Mouse (Mus musculus) midbrain, embryonic 11.5 days (tissue): Measurements from ENCODE around the gene Tead3. TPM values are rescaled to one million over a fixed set of nuclear protein-coding genes. Genes with fewer than 3 reads are reported as not detected.

Source experiments
- ATAC-seq: fragments of 200-750 bp; cut with Nextera tagmentation; 2 replicates; pipeline ENCODE4 v1.8.0; 2017; ENCODE audit warnings: moderate TSS enrichment, moderate library complexity; ENCODE audit not compliant: low FRiP score
- DNase-seq: peaks from one replicate; pipeline ENCODE4 v3.0.0; 2015; ENCODE audit warnings: low spot score; ENCODE audit errors: missing footprints
- H3K27ac ChIP-seq: fragments of 300-500 bp; sonication (generic); 2 replicates; pipeline ENCODE4 v1.5.1; 2014; ENCODE audit warnings: low read depth, low read length
- H3K27me3 ChIP-seq: fragments of 300-500 bp; sonication (generic); 2 replicates; pipeline ENCODE4 v1.6.1; 2014; ENCODE audit warnings: mild to moderate bottlenecking, low read length, moderate library complexity, mixed read lengths; ENCODE audit not compliant: control insufficient read depth, insufficient read depth
- H3K36me3 ChIP-seq: fragments of 300-500 bp; sonication (generic); 2 replicates; pipeline ENCODE4 v1.6.1; 2014; ENCODE audit warnings: mild to moderate bottlenecking, low read length, moderate library complexity, mixed read lengths; ENCODE audit not compliant: control insufficient read depth, insufficient read depth
- H3K4me1 ChIP-seq: fragments of 300-500 bp; sonication (generic); 2 replicates; pipeline ENCODE4 v1.6.1; 2014; ENCODE audit warnings: low read length; ENCODE audit not compliant: control insufficient read depth, insufficient read depth
- H3K4me2 ChIP-seq: fragments of 300-500 bp; sonication (generic); 2 replicates; pipeline ENCODE4 v1.6.1; 2014; ENCODE audit warnings: mild to moderate bottlenecking, moderate library complexity
- H3K4me3 ChIP-seq: fragments of 300-500 bp; sonication (generic); 2 replicates; pipeline ENCODE4 v1.5.1; 2014; ENCODE audit warnings: low read depth, low read length
- H3K9ac ChIP-seq: fragments of 300-500 bp; sonication (generic); 2 replicates; pipeline ENCODE4 v1.6.1; 2014; ENCODE audit warnings: low read length
- H3K9me3 ChIP-seq: fragments of 300-500 bp; sonication (generic); 2 replicates; pipeline ENCODE4 v1.6.1; 2016; ENCODE audit warnings: low read length; ENCODE audit not compliant: control insufficient read depth
- WGBS: fragments of 180-500 bp; shearing (Covaris S2); extraction: QIAGEN DNeasy Blood & Tissue Kit; methylation state at CpG from one replicate; pipeline ENCODE4 v1.1.7; 2014; 5-methylcytosine and 5-hydroxymethylcytosine counted together
- polyA plus RNA-seq: library from polyadenylated mRNA; unstranded; fragments of >200 nt; fragmentation: Nextera tagmentation; extraction: Ambion mirVana; gene quantifications from 2 replicates; pipeline ENCODE4 v1.2.1, GENCODE M21; 2014

Tead3 gene
- 3.5 and 3.7 TPM in 2 replicates for polyA plus RNA-seq

- H3K4me2 ChIP-seq: peak within 1 kb of the TSS; percentile 91
- H3K9ac ChIP-seq: peak within 1 kb of the TSS; percentile 79
- ATAC-seq (peak; percentile 85), DNase-seq (peak; percentile 98)
- H3K4me3 ChIP-seq: peak within 1 kb of the TSS; percentile 70
- no peaks in the 10 kb centered on the region for H3K9me3 ChIP-seq
- no peaks in the 10 kb centered on the region for H3K36me3 ChIP-seq
- H3K4me1 ChIP-seq: peaks cover 23% of the 10 kb centered on the region
- H3K27me3 ChIP-seq: peaks cover 14% of the 10 kb centered on the region
- under 1% methylated on average over 51 of the region's 73 CpGs for WGBS
- H3K27ac ChIP-seq: no peak within 1 kb of the TSS; the same call in 1 of the 2 replicates
Observed at GRCm38 (mm10) chr17:28350466-28351352, at the start of gene Tead3. Gene Tead3, minus strand, starts transcription at chr17:28350817.

- no peak for DNase-seq
- no peak overlapping the region for H3K27ac ChIP-seq
- H3K4me2 ChIP-seq: no peak overlapping the region
- H3K27me3 ChIP-seq: no peaks in the 10 kb centered on the region
- H3K4me3 ChIP-seq: no peak overlapping the region
- 82% methylated on average over 7 of the region's 7 CpGs for WGBS
- no peaks in the 10 kb centered on the region for H3K4me1 ChIP-seq
- H3K9me3 ChIP-seq: no peaks in the 10 kb centered on the region
- H3K36me3 ChIP-seq: no peaks in the 10 kb centered on the region; the same call in 1 of the 2 replicates
- no peak overlapping the region for H3K9ac ChIP-seq
- ATAC-seq: no peak
Observed at GRCm38 (mm10) chr17:28394994-28395393, 44.4 kb upstream of the Tead3 start.

- Histone ChIP-seq H3K27ac (no peak overlapping the region), H3K4me3 (no peak overlapping the region), H3K27me3 (no peaks in the 10 kb centered on the region), H3K4me2 (no peak overlapping the region), H3K4me1 (no peaks in the 10 kb centered on the region), H3K36me3 (no peaks in the 10 kb centered on the region; the same call in 1 of the 2 replicates), H3K9ac (no peak overlapping the region), H3K9me3 (no peaks in the 10 kb centered on the region)
- 81% methylated on average over 15 of the region's 15 CpGs for WGBS
- DNase-seq (no peak), ATAC-seq (no peak)
Observed at GRCm38 (mm10) chr17:28394051-28394765, 43.6 kb upstream of the Tead3 start.

GRCm38 (mm10) chr17:28391568-28392432 lies 41.2 kb upstream of the Tead3 start:
- no peak for ATAC-seq

GRCm38 (mm10) chr17:28388534-28388933 lies 37.9 kb upstream of the Tead3 start:
- no peak overlapping the region for H3K27ac ChIP-seq
- no peak for DNase-seq
- no peak for ATAC-seq
- H3K4me3 ChIP-seq: no peak overlapping the region
- H3K9me3 ChIP-seq: no peaks in the 10 kb centered on the region
- H3K4me2 ChIP-seq: no peak overlapping the region
- no peaks in the 10 kb centered on the region for H3K4me1 ChIP-seq
- H3K27me3 ChIP-seq: peaks cover 6% of the 10 kb centered on the region
- 81% methylated on average over 3 of the region's 3 CpGs for WGBS
- no peak overlapping the region for H3K9ac ChIP-seq
- H3K36me3 ChIP-seq: no peaks in the 10 kb centered on the region

More at GRCm38 (mm10) chr17:28391568-28392432, 41.2 kb upstream of the Tead3 start:
- H3K27ac ChIP-seq: no peak overlapping the region
- no peak overlapping the region for H3K4me2 ChIP-seq
- peak; percentile 84 for DNase-seq
- no peaks in the 10 kb centered on the region for H3K36me3 ChIP-seq
- H3K4me3 ChIP-seq: no peak overlapping the region
- H3K4me1 ChIP-seq: no peaks in the 10 kb centered on the region
- H3K27me3 ChIP-seq: peaks cover 2% of the 10 kb centered on the region; the same call in 1 of the 2 replicates
- no peak overlapping the region for H3K9ac ChIP-seq
- no peaks in the 10 kb centered on the region for H3K9me3 ChIP-seq
- 6% methylated on average over 22 of the region's 25 CpGs for WGBS

- Histone ChIP-seq H3K4me3 (no peak overlapping the region; the same call in 1 of the 2 replicates), H3K4me2 (peak overlapping the region; percentile 22; the same call in 1 of the 2 replicates), H3K4me1 (no peaks in the 10 kb centered on the region), H3K27me3 (peaks cover 6% of the 10 kb centered on the region), H3K36me3 (no peaks in the 10 kb centered on the region), H3K27ac (no peak overlapping the region), H3K9ac (no peak overlapping the region), H3K9me3 (no peaks in the 10 kb centered on the region)
- DNase-seq (peak; percentile 97), ATAC-seq (no peak; the same call in 1 of the 2 replicates)
- 5% methylated on average over 23 of the region's 23 CpGs for WGBS
Observed at GRCm38 (mm10) chr17:28386150-28386905, 35.7 kb upstream of the Tead3 start.

GRCm38 (mm10) chr17:28384298-28384697 lies 33.7 kb upstream of the Tead3 start:
- WGBS: 68% methylated on average over 4 of the region's 4 CpGs
- Histone ChIP-seq H3K9ac (no peak overlapping the region), H3K27ac (no peak overlapping the region), H3K27me3 (peaks cover 6% of the 10 kb centered on the region), H3K36me3 (no peaks in the 10 kb centered on the region), H3K4me3 (no peak overlapping the region), H3K9me3 (no peaks in the 10 kb centered on the region), H3K4me1 (peaks cover 7% of the 10 kb centered on the region), H3K4me2 (no peak overlapping the region)
- ATAC-seq: no peak
- no peak for DNase-seq

GRCm38 (mm10) chr17:28380255-28380654 lies 29.6 kb upstream of the Tead3 start:
- 2% methylated on average over 6 of the region's 6 CpGs for WGBS
- Histone ChIP-seq H3K27ac (no peak overlapping the region), H3K4me2 (no peak overlapping the region), H3K4me3 (no peak overlapping the region), H3K9me3 (no peaks in the 10 kb centered on the region), H3K27me3 (peaks cover 5% of the 10 kb centered on the region), H3K36me3 (no peaks in the 10 kb centered on the region), H3K4me1 (peaks cover 7% of the 10 kb centered on the region), H3K9ac (no peak overlapping the region)
- no peak for DNase-seq
- no peak for ATAC-seq
